Mouse (Mus musculus) hindbrain, embryonic 14.5 days (tissue): ENCODE results near the gene Zfp13. TPM values are rescaled to one million over a fixed set of nuclear protein-coding genes. Genes with fewer than 3 reads are reported as not detected.
"Not testable (repeated sequence)": the region's sequence is repeated elsewhere in the genome, so short reads cannot be mapped to it uniquely, and the experiment has no call there.

ENCODE experiments used
- ATAC-seq: fragments of 200-750 bp; cut with Nextera tagmentation; 2 replicates; pipeline ENCODE4 v1.8.0; 2017; ENCODE audit warnings: moderate number of reproducible peaks, mild to moderate bottlenecking, moderate TSS enrichment, moderate library complexity; ENCODE audit not compliant: low FRiP score
- DNase-seq: peaks from one replicate; pipeline ENCODE4 v3.0.0-alpha.2; 2015; ENCODE audit warnings: low spot score
- H3K27ac ChIP-seq: fragments of 300-500 bp; sonication (generic); 2 replicates; pipeline ENCODE4 v1.5.1; 2014; ENCODE audit warnings: mild to moderate bottlenecking, moderate library complexity
- H3K27me3 ChIP-seq: fragments of 300-500 bp; sonication (generic); 2 replicates; pipeline ENCODE4 v1.6.1; 2014; ENCODE audit warnings: mild to moderate bottlenecking, low read length, mixed read lengths; ENCODE audit not compliant: control insufficient read depth, insufficient read depth
- H3K36me3 ChIP-seq: fragments of 300-500 bp; sonication (generic); replicated peaks from 2 replicates; pipeline ENCODE4 v1.6.1; 2014; ENCODE audit not compliant: control insufficient read depth, insufficient read depth
- H3K4me1 ChIP-seq: fragments of 300-500 bp; sonication (generic); replicated peaks from 2 replicates; pipeline ENCODE4 v1.6.1; 2014; ENCODE audit warnings: antibody characterized with exemption, low read length, mixed read lengths; ENCODE audit not compliant: control insufficient read depth, insufficient read depth
- H3K4me2 ChIP-seq: fragments of 300-500 bp; sonication (generic); replicated peaks from 2 replicates; pipeline ENCODE4 v1.6.1; 2014; ENCODE audit warnings: mild to moderate bottlenecking, moderate library complexity
- H3K4me3 ChIP-seq: fragments of 300-500 bp; sonication (generic); replicated peaks from 2 replicates; pipeline ENCODE4 v1.5.1; 2014; ENCODE audit warnings: mild to moderate bottlenecking, low read length
- H3K9ac ChIP-seq: fragments of 300-500 bp; sonication (generic); 2 replicates; pipeline ENCODE4 v1.6.1; 2014
- H3K9me3 ChIP-seq: fragments of 300-500 bp; sonication (generic); 2 replicates; pipeline ENCODE4 v1.6.1; 2016; ENCODE audit warnings: low read length; ENCODE audit not compliant: control insufficient read depth
- WGBS: fragments of 180-500 bp; shearing (Covaris S2); extraction: QIAGEN DNeasy Blood & Tissue Kit; methylation state at CpG from one replicate; pipeline ENCODE4 v1.1.7; 2014; 5-methylcytosine and 5-hydroxymethylcytosine counted together
- polyA plus RNA-seq: library from polyadenylated mRNA; unstranded; fragments of >200 nt; fragmentation: Nextera tagmentation; extraction: Ambion mirVana; gene quantifications from 2 replicates; pipeline ENCODE4 v1.2.1, GENCODE M21; 2014

Zfp13 gene
- polyA plus RNA-seq, 1 experiment from 2014 or later, result 20.3 TPM

DNA sequence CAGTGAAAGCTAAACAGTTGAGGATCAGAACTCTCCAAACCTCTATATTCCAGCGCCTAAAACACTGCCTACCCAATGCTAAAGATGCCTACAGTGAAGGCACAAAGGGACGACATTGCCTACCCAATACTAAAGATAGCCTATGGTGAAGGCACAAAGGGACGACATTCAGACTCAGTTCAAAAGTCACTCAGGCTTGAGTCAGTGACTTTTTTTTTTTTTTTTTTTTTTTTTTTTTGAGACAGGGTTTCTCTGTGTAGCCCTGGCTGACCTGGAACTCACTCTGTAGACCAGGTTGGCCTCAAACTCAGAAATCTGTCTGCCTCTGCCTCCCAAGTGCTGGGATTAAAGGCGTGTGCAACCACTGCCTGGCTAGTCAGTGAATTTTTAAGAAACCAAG, 4.1 kb downstream of the Zfp13 start:
- not testable (repeated sequence) for DNase-seq, H3K36me3 ChIP-seq, H3K4me2 ChIP-seq, ATAC-seq, H3K9ac ChIP-seq, H3K9me3 ChIP-seq, H3K27me3 ChIP-seq, H3K4me3 ChIP-seq, H3K27ac ChIP-seq
- WGBS, result 67% methylated on average over 4 of the region's 4 CpGs
- H3K4me1 ChIP-seq, result peaks cover 11% of the 10 kb centered on the region

- peak overlapping the region; percentile 37 for H3K4me3 ChIP-seq
- no peaks in the 10 kb centered on the region for H3K36me3 ChIP-seq
- ATAC-seq (peak; percentile 65), DNase-seq (no peak)
- H3K27ac ChIP-seq, result peak overlapping the region; percentile 76
- peak overlapping the region; percentile 66 for H3K9ac ChIP-seq
- no peaks in the 10 kb centered on the region for H3K27me3 ChIP-seq
- H3K4me2 ChIP-seq, result peak overlapping the region; percentile 70
- no peaks in the 10 kb centered on the region for H3K9me3 ChIP-seq
- peaks cover 4% of the 10 kb centered on the region for H3K4me1 ChIP-seq
- 14% methylated on average over 13 of the region's 13 CpGs for WGBS
Measured at GRCm38 (mm10) chr17:23592926-23593300, 6.4 kb downstream of the Zfp13 start.

DNA sequence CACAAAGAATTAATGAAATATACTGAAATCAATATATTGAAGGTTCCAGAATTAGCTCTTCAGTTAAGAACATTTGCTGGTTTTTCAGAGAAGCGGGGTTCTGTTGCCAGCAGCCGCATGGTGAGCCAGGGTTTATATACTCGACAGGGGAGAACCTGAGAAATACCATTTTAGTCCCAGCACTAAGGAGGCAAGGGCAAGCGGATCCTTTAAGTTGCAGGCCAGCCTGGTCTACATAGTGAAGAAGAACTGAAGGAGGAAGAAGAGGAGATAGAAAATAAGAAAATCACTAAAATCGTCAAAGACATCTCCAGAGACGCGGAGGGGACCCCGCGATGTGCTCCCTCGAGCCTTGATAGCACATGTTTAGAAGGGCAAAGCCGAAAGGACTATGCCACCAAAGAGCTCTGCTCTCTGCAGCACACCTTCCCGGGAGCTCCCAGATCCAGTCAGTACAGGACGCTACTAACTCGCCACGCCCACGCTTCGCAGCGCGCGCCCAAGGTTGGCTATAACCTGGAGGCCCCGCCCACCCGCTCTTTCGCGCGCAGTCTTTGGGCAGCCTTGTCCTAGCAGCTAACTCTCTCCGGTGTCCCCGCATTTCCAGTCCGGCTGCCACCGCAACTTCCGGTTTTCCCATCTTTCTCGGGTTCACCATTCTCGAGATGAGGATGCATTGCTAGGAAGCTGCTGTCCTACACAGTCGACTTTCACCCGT, 6.9 kb downstream of the Zfp13 start:
- 9% methylated on average over 34 of the region's 34 CpGs for WGBS
- peak overlapping the region; percentile 37 for H3K4me3 ChIP-seq
- peak overlapping the region; percentile 76 for H3K27ac ChIP-seq
- no peaks in the 10 kb centered on the region for H3K27me3 ChIP-seq
- peaks cover 4% of the 10 kb centered on the region for H3K4me1 ChIP-seq
- ATAC-seq (peak; percentile 99), DNase-seq (peak; percentile 98)
- H3K36me3 ChIP-seq, result no peaks in the 10 kb centered on the region
- H3K4me2 ChIP-seq, result peak overlapping the region; percentile 70
- H3K9me3 ChIP-seq, result no peaks in the 10 kb centered on the region
- peak overlapping the region; percentile 66 for H3K9ac ChIP-seq

DNA sequence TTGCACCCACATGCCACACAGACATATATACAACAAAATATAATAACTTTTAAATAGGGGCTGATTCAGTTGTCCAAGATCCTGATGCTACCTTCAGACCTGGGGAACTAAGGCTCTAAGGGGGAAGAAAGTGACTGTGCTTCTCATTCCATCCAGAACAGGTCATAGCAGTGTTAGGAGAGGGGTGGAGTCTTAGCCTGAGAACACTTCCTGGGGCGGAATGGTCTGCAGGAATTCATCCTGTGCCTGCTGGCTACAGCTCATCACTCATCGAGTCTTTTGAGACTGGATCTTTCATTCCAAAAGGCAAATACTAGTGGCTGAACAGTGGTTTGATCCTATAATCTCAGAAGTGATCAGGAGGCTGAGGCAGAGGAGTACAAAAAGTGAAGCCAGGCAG, 12.0 kb downstream of the Zfp13 start:
- Histone ChIP-seq H3K4me1 (peaks cover 26% of the 10 kb centered on the region), H3K27ac (no peak overlapping the region), H3K36me3 (no peaks in the 10 kb centered on the region; the same call in 1 of the 2 replicates), H3K9me3 (no peaks in the 10 kb centered on the region), H3K4me3 (no peak overlapping the region), H3K4me2 (no peak overlapping the region), H3K9ac (no peak overlapping the region), H3K27me3 (no peaks in the 10 kb centered on the region)
- 80% methylated on average over 2 of the region's 2 CpGs for WGBS
- DNase-seq (no peak), ATAC-seq (no peak)

- H3K4me1 ChIP-seq, result peaks cover 26% of the 10 kb centered on the region
- 0 out of 2 replicates have a peak overlapping the region, but pooled peaks have one; percentile 51 for H3K27ac ChIP-seq
- WGBS, result under 1% methylated on average over 22 of the region's 22 CpGs
- DNase-seq, result peak; percentile 90
- peak overlapping the region; percentile 65 for H3K4me3 ChIP-seq
- peak overlapping the region; percentile 75 for H3K9ac ChIP-seq
- no peaks in the 10 kb centered on the region for H3K27me3 ChIP-seq
- peak; percentile 91 for ATAC-seq
- H3K36me3 ChIP-seq, result peaks cover 5% of the 10 kb centered on the region
- H3K4me2 ChIP-seq, result peak overlapping the region; percentile 84
- no peaks in the 10 kb centered on the region for H3K9me3 ChIP-seq
Measured at GRCm38 (mm10) chr17:23585721-23586491, 13.4 kb downstream of the Zfp13 start.

GRCm38 (mm10) chr17:23584786-23585185, 14.5 kb downstream of the Zfp13 start:
- DNase-seq (no peak), ATAC-seq (no peak)
- peaks cover 26% of the 10 kb centered on the region for H3K4me1 ChIP-seq
- H3K27me3 ChIP-seq, result no peaks in the 10 kb centered on the region
- H3K36me3 ChIP-seq, result peaks cover 16% of the 10 kb centered on the region
- H3K9me3 ChIP-seq, result no peaks in the 10 kb centered on the region
- peak overlapping the region; percentile 65 for H3K4me3 ChIP-seq
- H3K27ac ChIP-seq, result no peak overlapping the region
- H3K4me2 ChIP-seq, result peak overlapping the region; percentile 84
- 90% methylated on average over 8 of the region's 8 CpGs for WGBS
- H3K9ac ChIP-seq, result peak overlapping the region; percentile 75

GRCm38 (mm10) chr17:23575951-23576552, 23.2 kb downstream of the Zfp13 start:
- H3K36me3 ChIP-seq, result peaks cover 83% of the 10 kb centered on the region
- 94% methylated on average over 38 of the region's 38 CpGs for WGBS
- DNase-seq, result no peak
- peaks cover 10% of the 10 kb centered on the region; the same call in 1 of the 2 replicates for H3K9me3 ChIP-seq
- no peaks in the 10 kb centered on the region for H3K4me1 ChIP-seq
- ATAC-seq, result 0 out of 2 replicates have a peak, but pooled peaks have one; percentile 25
- H3K27ac ChIP-seq, result no peak overlapping the region
- H3K9ac ChIP-seq, result no peak overlapping the region
- H3K4me3 ChIP-seq, result no peak overlapping the region
- H3K4me2 ChIP-seq, result no peak overlapping the region
- no peaks in the 10 kb centered on the region for H3K27me3 ChIP-seq

DNA sequence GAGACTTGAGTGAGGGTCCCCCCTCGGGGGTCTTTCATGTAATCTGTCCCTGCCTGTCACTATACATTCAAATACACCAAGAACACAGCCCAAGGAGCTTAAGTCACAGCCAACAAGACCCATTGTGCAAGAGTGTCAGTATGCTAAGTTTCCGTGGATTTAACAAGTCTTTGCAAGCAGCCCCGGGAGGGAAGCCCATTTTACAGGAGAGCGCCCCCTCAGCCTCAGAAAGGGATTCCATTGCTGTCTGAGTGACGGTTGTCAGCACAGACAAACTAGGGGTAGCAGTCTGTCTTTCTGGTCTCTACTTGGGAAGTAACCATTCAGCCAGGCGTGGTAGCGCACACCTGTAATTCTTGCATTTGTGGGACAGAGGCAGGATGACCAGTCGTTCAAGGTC, 25.2 kb downstream of the Zfp13 start:
- H3K9me3 ChIP-seq, result peaks cover 10% of the 10 kb centered on the region; the same call in 1 of the 2 replicates
- DNase-seq, result no peak
- H3K4me1 ChIP-seq, result no peaks in the 10 kb centered on the region
- H3K36me3 ChIP-seq, result peaks cover 63% of the 10 kb centered on the region
- H3K27me3 ChIP-seq, result no peaks in the 10 kb centered on the region
- H3K9ac ChIP-seq, result no peak overlapping the region
- H3K27ac ChIP-seq, result no peak overlapping the region
- no peak overlapping the region for H3K4me3 ChIP-seq
- no peak for ATAC-seq
- no peak overlapping the region for H3K4me2 ChIP-seq
- WGBS, result 93% methylated on average over 8 of the region's 8 CpGs

DNA sequence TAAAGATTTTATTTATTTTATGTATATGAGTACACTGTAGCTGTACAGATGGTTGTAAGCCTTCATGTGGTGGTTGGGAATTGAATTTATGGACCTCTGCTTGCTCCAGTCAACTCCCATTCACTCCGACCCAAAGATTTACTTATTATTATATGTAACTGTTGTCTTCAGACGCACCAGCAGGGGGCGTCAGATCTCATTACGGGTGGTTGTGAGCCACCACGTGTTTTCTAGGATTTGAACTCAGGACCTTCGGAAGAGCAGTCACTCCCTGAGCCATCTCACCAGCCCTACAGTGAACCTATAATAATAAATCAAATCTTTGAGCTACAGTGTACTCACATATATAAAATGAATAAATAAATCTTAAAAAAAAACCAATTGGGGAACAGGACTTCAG, 27.2 kb downstream of the Zfp13 start:
- Histone ChIP-seq H3K27me3 (no peaks in the 10 kb centered on the region), H3K4me1 (no peaks in the 10 kb centered on the region), H3K4me2 (no peak overlapping the region), H3K4me3 (no peak overlapping the region), H3K27ac (no peak overlapping the region), H3K36me3 (peaks cover 45% of the 10 kb centered on the region), H3K9me3 (peaks cover 10% of the 10 kb centered on the region; the same call in 1 of the 2 replicates), H3K9ac (no peak overlapping the region)
- no peak for ATAC-seq
- DNase-seq, result no peak
- WGBS, result 81% methylated on average over 6 of the region's 6 CpGs
